Mouse (Mus musculus) left cerebral cortex, postnatal 4 days (tissue): ENCODE results near the gene Msmp. TPM values are rescaled to one million over a fixed set of nuclear protein-coding genes. Genes with fewer than 3 reads are reported as not detected.

Source experiments
- DNase-seq: peaks from one replicate; pipeline ENCODE4 v3.0.0-alpha.2; 2022
- intact Hi-C: fragments of 180-260 bp; cut with DNase I; formaldehyde crosslinking; loops from one replicate; pipeline ENCODE4 v1.15.1; 2025
- total RNA-seq, 2 experiments: library from RNA; stranded (reverse); gene quantifications; 2 replicates each; pipeline ENCODE4 v1.2.3; 2021

Gene Msmp
- not detected for total RNA-seq

DNA sequence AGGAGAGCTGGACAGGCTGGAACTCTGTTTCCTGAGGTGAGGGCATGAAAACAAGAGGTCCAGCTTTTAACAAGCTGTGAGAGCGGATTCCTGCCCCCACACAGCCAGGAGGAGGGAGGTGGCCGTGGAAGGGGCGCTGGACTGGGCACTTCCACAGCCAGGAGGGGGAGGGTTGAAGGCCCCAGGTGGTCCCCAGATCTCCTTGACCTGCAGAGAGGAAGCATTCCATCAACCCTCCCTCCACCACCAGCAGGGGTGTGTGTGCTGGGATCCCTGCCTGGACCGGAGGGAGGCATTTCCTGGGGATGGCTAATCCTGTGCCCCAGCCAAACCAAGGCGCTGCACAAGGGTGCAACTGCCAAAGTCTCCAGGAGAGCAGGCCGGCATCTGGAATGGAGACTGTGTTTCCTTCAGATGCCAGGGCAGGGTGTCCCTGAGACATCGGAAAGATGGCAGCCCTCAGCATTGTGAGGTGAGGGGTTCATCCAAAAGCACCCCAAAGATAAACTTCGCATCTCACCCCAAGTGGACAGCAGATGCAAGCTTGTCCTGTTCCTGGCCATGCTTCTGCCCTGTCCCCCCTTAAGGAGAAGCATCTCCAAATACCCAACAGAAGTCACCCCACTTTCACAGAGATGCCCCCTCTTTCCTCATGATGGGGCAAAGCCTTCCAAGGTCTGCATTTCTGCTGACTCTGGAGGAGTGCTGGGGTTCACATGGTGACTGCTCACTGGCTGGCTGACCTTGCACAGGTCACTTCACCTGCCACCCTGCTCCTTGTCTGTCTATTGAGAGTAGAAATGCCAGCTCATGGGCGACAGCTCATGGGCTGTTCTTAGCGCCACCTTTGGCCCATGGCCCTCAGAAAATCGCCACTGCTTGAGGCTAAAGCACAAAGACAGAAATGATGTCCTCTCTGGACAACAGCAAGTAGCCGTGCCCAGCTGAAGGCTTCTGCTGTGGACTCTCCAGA, at the start of gene Msmp:
Gene Msmp, minus strand, starts transcription at position 51 of the 973 bp plus-strand sequence.
- intact Hi-C loops: no loop called here
- DNase-seq: no peak

DNA sequence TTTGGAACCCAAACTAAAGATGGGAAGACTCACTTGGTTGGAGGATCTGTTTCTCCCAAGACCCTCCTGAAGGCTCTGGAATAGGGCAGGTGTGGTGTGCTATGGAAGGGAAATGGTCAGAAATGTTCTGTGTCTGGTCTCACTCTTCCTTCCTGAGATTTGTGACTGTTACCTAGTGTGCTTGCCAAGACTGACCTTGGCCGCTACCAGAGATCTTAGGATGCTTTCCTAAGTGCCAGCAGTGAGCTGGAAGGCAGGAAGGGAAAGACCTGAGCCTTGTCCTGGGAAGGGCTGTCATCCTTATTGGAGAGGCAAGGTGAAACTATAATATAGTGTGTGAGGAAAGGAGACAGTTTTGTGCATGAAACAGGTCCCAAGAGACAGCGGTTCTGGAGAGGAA, 49.4 kb upstream of the Msmp start:
- intact Hi-C loops: loop anchor here (5.0 kb wide), 1 partner anchor 109 kb away; no protein-coding TSS in a partner anchor
- no peak for DNase-seq

DNA sequence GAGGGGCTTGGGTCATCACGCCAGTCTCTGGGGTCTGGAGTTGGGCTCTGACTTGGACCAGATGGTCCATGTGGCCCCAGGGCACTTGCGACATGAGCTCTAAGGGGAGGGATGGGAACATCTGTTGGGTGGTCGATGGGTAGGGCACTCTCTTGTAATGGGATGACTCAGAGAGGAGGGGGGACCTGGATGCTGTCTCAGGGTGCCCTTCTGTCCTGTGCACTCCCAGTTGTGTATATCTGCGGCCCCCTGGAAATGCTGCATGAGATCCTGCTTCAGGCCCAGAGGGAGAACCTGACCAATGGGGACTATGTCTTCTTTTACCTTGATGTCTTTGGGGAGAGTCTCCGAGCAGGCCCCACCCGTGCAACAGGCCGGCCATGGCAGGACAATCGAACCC, 49.0 kb upstream of the Msmp start:
- intact Hi-C loops: loop anchor here (5.0 kb wide), 1 partner anchor 109 kb away; no protein-coding TSS in a partner anchor
- DNase-seq: peak; percentile 21

DNA sequence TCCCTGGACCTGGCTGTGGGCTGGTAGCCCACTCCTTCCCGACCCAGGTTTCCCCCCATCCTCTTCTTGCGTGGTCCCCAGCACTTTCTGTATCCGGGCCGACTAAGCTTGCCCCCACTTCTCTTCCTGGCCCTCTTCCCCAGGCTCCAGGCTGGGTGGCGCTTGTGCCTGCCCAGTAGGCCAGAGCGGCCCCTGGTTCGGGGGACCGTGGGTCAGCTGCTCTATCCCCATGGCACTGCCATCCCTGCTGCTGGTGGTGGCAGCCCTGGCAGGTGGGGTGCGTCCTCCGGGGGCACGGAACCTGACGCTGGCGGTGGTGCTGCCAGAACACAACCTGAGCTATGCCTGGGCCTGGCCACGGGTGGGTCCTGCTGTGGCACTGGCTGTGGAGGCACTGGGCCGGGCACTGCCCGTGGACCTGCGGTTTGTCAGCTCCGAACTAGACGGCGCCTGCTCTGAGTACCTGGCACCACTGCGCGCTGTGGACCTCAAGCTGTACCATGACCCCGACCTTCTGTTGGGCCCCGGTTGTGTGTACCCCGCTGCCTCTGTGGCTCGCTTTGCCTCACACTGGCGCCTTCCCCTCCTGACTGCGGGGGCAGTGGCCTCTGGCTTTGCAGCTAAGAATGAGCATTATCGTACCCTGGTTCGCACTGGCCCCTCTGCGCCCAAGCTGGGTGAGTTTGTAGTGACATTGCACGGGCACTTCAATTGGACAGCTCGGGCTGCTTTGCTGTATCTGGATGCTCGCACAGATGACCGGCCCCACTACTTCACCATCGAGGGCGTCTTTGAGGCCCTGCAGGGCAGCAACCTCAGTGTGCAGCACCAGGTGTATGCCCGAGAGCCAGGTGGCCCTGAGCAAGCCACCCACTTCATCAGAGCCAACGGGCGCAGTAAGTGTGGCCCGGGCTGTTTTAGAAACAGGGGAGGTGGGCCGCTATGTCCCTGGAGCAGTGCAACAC, 47.9 kb upstream of the Msmp start:
- intact Hi-C loops: loop anchor here (5.0 kb wide), 1 partner anchor 110 kb away; no protein-coding TSS in a partner anchor
- DNase-seq: peak; percentile 31

DNA sequence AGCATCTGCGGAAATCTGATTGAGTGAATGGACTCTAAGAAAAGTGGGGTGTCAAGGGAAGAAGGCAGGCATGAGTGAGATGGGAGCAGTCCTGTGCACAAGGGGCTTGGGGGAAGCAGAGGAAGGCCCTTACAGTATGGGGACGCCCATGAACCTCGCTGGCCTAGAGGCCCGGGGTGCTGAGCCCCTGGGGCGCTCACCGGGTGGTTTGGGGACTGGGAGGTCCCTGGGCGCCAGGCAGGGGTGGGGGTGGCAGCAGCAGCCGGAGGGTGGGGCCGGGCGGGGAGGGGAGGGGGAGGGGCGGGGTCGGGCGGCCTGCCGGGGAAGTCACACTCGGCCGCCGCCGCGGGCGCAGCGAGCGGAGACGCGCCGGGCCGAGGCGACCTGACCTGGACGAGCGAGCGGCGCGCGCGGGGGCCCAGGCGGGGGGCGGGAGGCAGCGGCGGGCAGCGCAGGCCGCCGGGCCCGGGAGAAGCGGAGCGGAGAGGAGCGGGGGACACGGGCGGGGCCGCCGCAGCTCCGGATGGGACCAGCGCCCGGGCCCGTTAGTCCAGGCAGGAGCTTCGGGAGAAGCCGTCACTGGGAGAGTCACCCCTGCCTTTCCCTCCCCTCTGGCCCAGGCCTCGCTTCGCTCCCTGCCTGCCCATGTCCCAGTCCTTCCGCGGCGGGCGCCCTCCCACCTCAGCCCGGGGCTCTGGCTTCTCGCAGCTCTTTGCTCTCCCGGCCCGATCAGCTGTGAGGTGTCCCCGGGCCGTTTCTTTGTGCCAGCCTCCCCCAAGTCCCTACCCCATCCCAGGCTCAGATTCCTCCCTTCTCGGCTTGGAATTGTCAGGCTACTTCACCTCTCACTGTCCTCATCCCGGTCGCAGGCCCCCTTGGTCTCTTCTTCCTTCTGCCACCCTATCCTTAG, 47.0 kb upstream of the Msmp start, which contains the start of gene Npr2:
Gene Npr2, plus strand, starts transcription at position 890 of the 910 bp plus-strand sequence.
- intact Hi-C loops: loop anchor here (5.0 kb wide), 1 partner anchor 111 kb away; no protein-coding TSS in a partner anchor
- DNase-seq: peak; percentile 55

DNA sequence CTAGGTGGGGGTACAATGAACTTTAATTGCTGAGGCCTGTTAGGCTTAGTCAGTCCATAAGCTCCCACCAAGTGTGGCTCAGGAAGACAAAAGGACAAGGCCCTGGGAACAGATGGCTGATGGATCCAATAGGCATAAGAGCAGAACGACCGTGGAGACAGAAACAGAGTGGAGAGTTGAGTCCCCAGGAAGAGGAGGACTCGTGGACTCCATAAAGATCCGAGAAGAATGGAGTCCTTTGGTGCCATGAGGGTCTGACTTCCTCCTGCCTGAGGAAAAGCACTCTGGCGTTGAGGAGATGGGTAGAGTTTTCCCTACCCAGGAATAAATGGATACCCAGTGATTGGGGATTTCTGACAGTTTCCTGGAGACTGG, 46.4 kb upstream of the Msmp start:
- intact Hi-C loops: loop anchor here (5.0 kb wide), 1 partner anchor 112 kb away; no protein-coding TSS in a partner anchor
- DNase-seq: no peak

DNA sequence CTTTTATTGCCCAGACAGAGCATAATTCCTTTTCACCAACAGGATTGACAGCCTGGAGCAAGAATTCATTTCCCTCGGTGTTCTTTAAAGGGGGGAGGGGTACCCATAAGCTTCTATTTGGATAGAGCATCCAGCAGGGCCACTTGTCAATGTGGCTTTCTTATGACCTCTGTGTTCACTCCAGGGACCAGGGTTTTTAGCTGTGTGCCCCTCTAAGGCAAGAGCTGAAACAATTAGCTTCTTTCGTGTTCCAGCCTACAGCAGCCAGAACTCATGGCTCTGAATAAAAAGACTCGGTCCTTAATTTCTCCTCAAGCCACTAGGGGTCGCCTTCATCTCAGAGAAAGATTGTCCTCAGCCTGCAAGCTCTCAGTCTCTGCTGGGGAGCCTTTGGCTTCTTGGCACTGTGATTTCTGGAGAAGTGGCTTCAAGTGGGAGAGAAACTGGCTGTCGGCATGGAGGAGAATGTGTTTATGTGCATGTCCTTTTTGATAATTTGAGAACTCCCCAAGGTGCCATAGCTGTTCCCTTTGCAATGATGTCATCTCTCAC, 45.8 kb upstream of the Msmp start:
- intact Hi-C loops: loop anchor here (5.0 kb wide), 1 partner anchor 112 kb away; no protein-coding TSS in a partner anchor
- DNase-seq: peak; percentile 84

DNA sequence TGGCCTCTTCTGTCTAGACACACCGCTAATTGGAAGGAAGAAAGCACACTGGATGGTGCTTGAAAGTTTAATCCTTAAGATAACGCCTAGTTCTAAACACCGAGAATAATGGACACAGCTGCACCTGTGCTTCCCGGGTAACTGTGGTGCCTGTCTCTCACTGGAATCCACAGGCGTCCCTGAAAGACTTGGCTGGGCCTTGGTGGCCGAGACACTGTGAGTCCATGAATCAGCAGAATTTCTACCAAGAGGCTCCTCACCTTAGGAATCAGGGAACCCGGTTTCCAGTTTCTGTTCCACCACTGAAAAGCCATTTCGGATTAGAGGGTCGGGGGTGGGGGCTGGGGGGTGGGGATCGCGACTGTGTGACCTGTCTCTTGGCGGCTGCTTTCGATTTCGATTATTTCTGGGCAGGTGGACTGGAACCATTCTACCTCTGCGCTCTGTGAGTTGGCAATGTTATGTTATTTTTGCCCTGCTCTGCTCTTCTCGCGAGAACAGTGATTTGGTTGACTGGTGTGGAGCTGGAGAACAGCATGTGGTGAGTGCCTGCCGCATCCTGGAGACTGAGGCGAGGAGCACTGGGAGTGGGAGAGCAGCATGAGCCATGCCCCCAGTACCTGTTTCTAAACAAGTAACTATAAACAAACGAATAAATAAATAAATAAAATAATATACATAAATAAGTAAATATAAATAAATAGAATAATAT, 45.0 kb upstream of the Msmp start:
- DNase-seq: peak; percentile 31
- intact Hi-C loops: loop anchor here (5.0 kb wide), 1 partner anchor 233 kb away; no protein-coding TSS in a partner anchor

DNA sequence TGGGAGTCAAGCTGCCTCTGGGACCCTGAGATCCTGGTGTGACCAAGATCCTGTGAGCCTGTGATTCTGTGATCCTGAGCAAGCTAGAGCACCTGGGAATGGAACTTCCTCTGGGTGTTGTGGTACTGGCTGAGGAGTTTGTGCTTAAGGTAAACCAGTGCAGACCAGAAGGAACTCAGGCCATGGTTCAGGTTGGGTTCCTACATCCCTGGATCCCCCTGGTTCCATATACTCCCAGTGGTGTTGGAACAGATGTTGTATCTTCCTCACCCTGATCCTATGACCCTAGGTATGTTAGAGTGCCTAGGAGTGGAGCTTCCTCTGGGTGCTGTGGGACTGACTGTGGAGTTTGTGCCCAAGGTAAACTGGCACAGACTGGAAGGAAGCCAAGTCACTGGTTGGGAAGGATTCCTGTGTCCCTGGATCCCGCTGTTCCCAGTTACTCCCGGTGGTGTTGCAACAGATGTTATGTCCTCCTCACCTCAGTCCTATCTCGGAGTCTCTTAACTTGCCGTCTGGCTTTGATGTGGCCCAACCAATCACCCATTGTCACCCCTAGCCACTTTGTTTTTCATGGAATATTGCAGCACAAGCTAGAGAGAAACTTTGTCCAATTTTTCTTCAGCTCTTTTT, 36.0 kb upstream of the Msmp start:
- no peak for DNase-seq
- intact Hi-C loops: no loop called here

DNA sequence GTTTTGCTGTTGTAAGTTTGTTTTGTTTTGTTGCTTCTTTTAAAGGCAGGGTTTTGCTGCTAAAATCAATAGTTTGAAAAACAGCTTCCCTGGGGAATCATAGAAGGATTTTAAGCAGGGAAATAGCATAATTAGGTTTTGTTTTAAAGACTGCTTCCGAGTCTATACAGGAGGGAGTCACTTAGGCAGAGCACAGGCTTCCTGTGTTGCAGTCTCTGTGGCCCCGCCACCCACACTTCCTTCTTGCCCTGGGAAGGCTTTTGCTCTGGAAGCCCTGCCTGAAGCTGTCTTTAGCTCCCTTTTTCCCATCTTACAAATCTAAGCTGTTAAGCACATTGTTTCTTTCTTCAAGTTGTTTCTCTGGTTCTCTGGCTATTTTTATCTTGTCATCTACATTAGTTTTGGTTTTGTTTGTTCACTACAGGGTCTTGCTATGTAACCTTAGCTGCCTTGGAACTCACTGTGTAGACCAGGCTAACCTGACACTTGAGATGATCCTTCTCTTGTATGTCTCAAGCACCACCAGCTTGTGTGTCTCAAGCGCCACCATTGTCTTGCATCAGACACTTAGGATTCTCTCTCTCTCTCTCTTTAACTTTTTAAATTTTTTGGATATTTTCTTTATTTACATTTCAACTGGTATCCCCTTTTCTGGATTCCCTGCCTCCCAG, 28.9 kb upstream of the Msmp start:
- intact Hi-C loops: no loop called here

DNA sequence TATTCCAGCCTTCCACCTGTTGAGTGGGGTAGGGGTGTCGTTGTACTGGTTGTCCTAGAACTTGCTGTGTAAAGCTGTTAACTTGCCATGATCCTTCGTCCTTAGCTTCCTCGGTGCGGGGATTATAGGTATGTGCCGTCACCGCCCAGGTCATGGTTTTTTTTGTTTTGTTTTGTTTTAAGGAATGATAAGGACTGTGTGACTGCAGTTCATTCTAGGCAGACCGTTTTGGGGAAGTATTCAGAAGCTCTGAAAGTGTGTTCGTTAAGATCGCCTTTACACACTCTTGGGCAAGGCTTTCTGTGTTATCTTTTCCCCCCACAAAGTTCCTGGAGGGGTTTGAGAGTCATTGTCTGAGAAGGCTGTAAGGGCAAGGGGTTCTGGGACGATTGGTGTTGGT, 28.2 kb upstream of the Msmp start:
- intact Hi-C loops: no loop called here
- no peak for DNase-seq

More for the DNA sequence above, 28.9 kb upstream of the Msmp start:
- DNase-seq: no peak

DNA sequence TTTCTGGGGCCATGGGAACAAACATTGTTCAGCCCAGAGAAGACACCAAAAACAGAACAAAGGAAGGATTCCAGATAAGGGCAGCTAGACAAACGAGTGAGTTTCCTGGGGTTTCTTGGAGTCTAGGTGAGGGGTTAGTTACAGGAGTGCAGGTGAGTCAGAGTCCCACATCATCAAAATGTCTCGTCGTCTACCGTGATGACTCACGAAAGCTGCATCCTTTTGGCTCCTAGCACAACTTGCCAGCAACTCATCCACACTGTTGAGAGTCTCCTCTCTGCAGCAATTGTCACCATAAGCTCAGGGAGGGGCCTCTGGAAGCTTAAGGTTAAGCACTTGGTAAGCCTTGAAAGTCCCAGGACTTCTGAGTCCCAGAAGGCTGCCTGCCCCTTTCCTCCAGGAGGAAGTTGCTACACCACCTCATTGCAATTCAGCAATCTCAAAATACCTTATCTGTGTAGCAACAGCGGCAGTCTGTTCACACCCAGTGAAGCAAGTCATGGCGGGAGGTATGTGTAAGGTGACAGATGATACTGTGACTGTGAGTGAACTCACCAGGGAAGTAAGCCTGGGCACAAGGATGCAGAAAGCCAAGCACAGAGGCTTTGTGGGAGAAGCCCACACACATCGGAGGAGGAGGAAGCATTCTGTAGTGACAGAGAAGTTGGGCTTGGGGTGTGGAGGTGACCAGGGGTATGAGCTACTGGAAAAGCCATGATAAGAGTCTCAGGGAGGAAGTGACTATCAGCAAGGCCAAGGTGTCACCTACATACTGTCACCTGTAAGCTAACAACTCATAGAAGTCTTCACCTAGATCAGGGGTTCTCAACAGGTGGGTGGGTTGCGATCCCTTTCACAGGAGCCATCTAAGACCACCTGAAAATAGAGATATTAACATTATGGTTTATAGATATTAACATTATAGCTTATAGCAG, 20.7 kb upstream of the Msmp start:
- DNase-seq: no peak
- intact Hi-C loops: no loop called here

DNA sequence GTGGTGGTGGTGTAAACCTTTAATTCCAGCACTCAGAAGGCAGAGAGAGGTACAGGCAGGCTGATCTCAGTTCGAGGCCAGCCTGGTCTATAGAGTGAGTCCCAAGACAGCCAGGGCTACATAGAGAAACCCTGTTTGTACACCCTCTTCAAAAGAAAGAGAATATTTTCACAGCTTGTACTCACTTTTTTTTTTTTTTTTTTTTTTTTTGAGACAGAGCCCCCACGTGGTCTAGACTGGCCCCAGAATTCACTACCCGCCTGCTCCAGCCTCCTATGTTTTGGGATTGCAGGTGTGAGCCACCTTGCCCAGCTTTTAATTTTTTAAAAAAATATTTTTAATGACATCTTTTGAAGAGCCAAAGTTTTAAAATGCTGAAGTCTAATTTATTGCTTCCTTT, 19.8 kb upstream of the Msmp start:
- no peak for DNase-seq
- intact Hi-C loops: no loop called here

DNA sequence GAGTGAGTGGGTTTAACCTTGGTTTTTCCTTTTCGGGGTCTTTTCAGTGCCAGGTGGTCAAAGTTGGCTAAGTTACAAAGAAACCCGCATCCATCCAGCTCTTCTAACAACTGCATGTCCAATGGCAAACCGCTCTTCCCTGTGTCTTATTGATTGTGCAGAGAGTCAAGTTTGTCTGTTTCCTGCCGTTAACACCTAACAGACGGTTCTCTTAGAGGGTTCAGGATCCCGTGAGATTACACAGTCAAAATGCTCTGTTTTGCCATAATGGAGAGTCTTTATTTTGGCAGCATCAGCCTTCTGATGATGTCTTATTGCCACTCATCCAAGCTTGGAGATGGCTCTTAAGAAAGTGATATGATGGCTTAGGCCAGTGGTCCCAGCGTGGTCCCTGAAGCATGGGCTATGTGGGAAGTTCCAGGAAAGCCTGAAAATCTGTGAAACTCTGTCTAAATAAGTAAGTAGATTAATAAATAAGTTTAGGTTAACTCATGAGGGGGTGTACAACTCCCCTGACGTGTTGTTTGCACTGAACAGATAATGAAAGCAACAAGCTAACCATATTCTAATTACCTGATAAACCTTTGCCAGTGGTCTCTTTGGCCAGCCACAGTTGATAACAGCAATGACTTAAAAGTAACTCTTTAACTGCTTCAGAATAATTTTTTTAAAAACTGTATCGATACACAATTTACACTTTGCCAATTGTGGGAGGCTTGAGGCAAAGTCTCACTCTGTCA, 16.1 kb upstream of the Msmp start:
- DNase-seq: no peak
- intact Hi-C loops: no loop called here

DNA sequence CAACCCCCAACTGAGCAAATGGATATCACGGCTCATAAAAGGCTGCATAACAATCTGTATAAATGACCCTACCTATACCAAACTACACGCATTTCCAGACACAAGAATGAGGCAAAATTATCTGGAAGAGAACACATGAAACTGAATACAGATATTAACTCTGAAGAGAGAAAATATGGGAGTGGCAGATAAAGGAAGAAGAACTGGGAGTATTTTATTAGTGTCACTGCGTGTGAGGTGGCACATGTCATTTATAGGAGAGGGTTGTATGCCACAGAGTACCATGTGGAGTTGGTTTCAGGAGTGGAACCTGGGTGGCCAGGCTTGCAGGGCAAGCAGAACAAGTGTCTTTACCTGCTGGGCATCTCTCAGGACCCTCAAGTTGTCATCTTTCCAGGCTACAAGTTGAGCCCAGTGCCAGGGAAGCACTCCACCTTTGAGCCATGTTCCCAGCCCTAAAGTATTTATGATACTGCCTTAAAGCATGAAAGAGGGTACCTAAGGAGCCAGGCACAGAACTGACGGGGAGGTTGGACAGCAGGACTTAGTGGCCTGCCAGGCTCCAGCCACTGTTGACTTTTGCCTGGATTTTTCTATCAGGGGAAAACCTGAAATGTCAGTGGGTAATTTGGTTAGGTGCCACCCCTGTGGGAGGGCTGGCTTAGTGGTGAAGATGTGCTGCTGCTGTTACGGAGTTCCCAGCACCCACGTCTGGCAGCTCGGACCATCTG, 14.5 kb upstream of the Msmp start:
- no peak for DNase-seq

More for the DNA sequence above, 14.5 kb upstream of the Msmp start:
- intact Hi-C loops: no loop called here
